ENCODE assay signal across 42 mouse cellular contexts in genomic region chr5:65997813-65998212, GRCm38 (mm10). TPM values are rescaled to one million over a fixed set of nuclear protein-coding genes. Genes with fewer than 3 reads are reported as not detected.
"Had no signal": no experiment of that assay in that cellular context is flagged by ENCODE, and none has a peak within 500 bp of the region (broad histone marks: within the 10 kb centered on the region; RNA-seq: fewer than 3 reads in every experiment).

No protein-coding gene starts in this region.

- H3K4me1 ChIP-seq: heart, embryonic 10.5 days; heart, embryonic 12.5 days; heart, embryonic 13.5 days; hindbrain, embryonic 10.5 days; hindbrain, embryonic 12.5 days; hindbrain, embryonic 13.5 days; hindbrain, embryonic 15.5 days had no signal

- DNase-seq: heart, postnatal 10 days; heart, postnatal 14 days; heart, postnatal 36 days; kidney, adult 11 months; kidney, adult 18-20 months; kidney, adult 2 months; kidney, adult 8-10 months; kidney, adult 9 months; kidney, postnatal 10 days; kidney, postnatal 14 days; kidney, postnatal 25 days; kidney, postnatal 36 days; kidney, postnatal 4 days; layer of hippocampus, adult 9-11 months; layer of hippocampus, postnatal 36 days had no signal

- H3K27ac ChIP-seq: heart, embryonic 10.5 days; heart, embryonic 13.5 days; heart, embryonic 15.5 days; hindbrain, embryonic 10.5 days; hindbrain, embryonic 12.5 days; hindbrain, embryonic 13.5 days; hindbrain, embryonic 14.5 days; hindbrain, embryonic 15.5 days; hindbrain, postnatal 0 days; intestine, embryonic 15.5 days; kidney, embryonic 15.5 days; kidney, postnatal 0 days; layer of hippocampus, adult 2 months; left cerebral cortex, adult 2 months had no signal

- H3K9ac ChIP-seq: heart, embryonic 12.5 days; heart, embryonic 13.5 days; heart, embryonic 15.5 days; hindbrain, embryonic 12.5 days; hindbrain, embryonic 13.5 days; hindbrain, embryonic 14.5 days; hindbrain, embryonic 15.5 days; intestine, embryonic 15.5 days; kidney, embryonic 15.5 days had no signal

- H3K36me3 ChIP-seq: heart, embryonic 10.5 days; heart, embryonic 12.5 days; heart, embryonic 13.5 days; heart, embryonic 15.5 days; hindbrain, embryonic 10.5 days; hindbrain, embryonic 12.5 days; hindbrain, embryonic 13.5 days; hindbrain, embryonic 15.5 days; intestine, embryonic 15.5 days; kidney, embryonic 15.5 days had no signal

- H3K9me3 ChIP-seq: heart, embryonic 10.5 days; heart, embryonic 12.5 days; heart, embryonic 13.5 days; heart, embryonic 15.5 days; hindbrain, embryonic 10.5 days; hindbrain, embryonic 12.5 days; hindbrain, embryonic 13.5 days; hindbrain, embryonic 15.5 days; intestine, embryonic 15.5 days; kidney, embryonic 15.5 days had no signal

- H3K4me2 ChIP-seq: heart, embryonic 11.5 days; heart, embryonic 12.5 days; heart, embryonic 13.5 days; heart, embryonic 15.5 days; hindbrain, embryonic 12.5 days; hindbrain, embryonic 13.5 days; hindbrain, embryonic 14.5 days; hindbrain, embryonic 15.5 days; intestine, embryonic 15.5 days; kidney, embryonic 15.5 days had no signal

- H3K27me3 ChIP-seq: heart, embryonic 12.5 days; heart, embryonic 13.5 days; heart, embryonic 15.5 days; hindbrain, embryonic 12.5 days; hindbrain, embryonic 13.5 days; hindbrain, embryonic 15.5 days; intestine, embryonic 15.5 days; kidney, embryonic 15.5 days had no signal

- ATAC-seq: hindbrain, embryonic 16.5 days; hindbrain, postnatal 0 days; inflammation-experienced regulatory T-cells, adult 6 months; intestine, embryonic 15.5 days; intestine, embryonic 16.5 days; intestine, postnatal 0 days had no signal

- H3K4me3 ChIP-seq: heart, embryonic 10.5 days; heart, embryonic 12.5 days; heart, embryonic 13.5 days; heart, embryonic 15.5 days; hindbrain, embryonic 10.5 days; hindbrain, embryonic 12.5 days; hindbrain, embryonic 13.5 days; hindbrain, embryonic 15.5 days; intestine, embryonic 15.5 days; kidney, embryonic 15.5 days; layer of hippocampus, adult 2 months; left cerebral cortex, adult 2 months had no signal

RNA-seq across cellular contexts. Expression of gene 9130230L23Rik, which starts 6.3 kb away (rescaled TPM):
- total RNA-seq: heart, postnatal 10 days; heart, postnatal 14 days; heart, postnatal 25 days; heart, postnatal 36 days; hematopoietic stem cell, adult 5-6 weeks; hindbrain, postnatal 0 days; layer of hippocampus, adult 18-20 months; layer of hippocampus, adult 2 months; layer of hippocampus, adult 8-10 months; layer of hippocampus, postnatal 10 days; layer of hippocampus, postnatal 25 days; layer of hippocampus, postnatal 36 days; left cerebral cortex, adult 18-20 months; left cerebral cortex, adult 2 months had no signal
- polyA plus RNA-seq: heart, embryonic 13.5 days; hindbrain, embryonic 12.5 days; hindbrain, embryonic 14.5 days; hindbrain, embryonic 15.5 days; hindbrain, postnatal 0 days had no signal
